Mouse (Mus musculus): Measurements from ENCODE around the gene Nlrc4.

DNA sequence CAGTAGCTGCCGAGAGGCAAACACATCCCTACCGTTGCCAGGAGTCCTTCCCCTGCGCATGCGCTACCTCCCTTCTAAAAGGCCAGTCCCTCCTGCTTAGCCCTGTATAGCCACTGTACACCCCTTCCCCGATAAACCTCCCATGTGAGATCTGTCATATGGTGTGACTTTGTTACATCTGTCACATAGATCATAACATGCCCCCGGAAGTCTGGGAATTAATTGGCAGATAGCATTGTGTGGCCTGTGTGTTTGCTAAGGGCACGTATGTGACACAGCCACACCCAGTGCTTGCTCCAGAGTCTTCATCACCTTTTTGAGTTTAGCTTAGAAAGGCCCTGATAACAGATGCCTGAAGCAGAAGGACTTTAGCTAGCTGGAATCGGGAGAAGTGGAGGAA is 28.9 kb downstream of the Nlrc4 start:
- TF ChIP-seq CTCF (IDR thresholded peaks at IDR 0.05; ENCODE audit: low read depth, low read length) (no peak), POLR2A (IDR thresholded peaks at IDR 0.05; ENCODE audit: extremely low read depth, insufficient read depth, low read length) (no peak)
